Mouse (Mus musculus) naive thymus-derived CD4-positive, alpha-beta T cell, adult 2 months (primary cell): Measurements from ENCODE around the gene Vmn2r18.

Source experiments
- DNase-seq: peaks from one replicate; pipeline ENCODE4 v3.0.0-alpha.2; 2011; ENCODE audit warnings: low read depth

Vmn2r18 gene

DNA sequence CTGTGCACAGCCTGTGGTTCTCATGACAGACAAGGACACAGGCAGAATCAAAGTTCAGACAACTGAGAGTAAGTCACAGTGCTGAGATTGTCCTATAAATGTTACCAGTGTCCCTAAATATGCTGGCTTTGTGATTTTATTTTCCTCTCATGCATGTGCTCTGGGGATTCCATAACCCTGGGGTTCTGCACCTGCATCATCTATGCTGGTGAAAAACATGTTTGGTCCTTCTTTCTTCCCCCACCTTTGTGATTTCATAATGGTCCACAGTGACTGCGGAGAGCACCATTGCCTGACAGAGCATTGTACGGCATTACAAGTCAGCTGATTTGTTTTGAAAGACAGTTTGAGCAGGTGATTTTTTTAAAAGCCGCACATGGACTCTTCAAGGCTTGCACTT, at the start of gene Vmn2r18:
Vmn2r18 (minus strand) TSS at position 101 of the 400 bp plus-strand sequence.
- DNase-seq, result no peak

DNA sequence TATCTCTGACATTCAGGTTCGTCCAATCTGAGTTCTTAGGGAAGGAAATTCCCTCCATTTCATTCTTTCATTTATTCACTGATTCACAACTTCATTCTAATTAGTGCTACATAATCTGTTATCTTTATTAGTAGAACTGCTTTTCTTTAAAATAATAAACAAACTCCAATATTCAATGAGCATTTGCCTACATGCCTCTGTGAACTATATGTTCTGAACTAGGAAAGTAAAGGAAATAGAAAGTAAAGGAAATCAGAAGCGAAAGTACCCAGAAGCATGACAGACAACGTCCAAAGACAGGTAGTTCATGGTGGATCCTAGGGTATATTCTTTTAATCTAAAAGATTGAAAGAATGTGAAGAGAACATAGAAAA, 45.6 kb upstream of the Vmn2r18 start:
- DNase-seq, result no peak

DNA sequence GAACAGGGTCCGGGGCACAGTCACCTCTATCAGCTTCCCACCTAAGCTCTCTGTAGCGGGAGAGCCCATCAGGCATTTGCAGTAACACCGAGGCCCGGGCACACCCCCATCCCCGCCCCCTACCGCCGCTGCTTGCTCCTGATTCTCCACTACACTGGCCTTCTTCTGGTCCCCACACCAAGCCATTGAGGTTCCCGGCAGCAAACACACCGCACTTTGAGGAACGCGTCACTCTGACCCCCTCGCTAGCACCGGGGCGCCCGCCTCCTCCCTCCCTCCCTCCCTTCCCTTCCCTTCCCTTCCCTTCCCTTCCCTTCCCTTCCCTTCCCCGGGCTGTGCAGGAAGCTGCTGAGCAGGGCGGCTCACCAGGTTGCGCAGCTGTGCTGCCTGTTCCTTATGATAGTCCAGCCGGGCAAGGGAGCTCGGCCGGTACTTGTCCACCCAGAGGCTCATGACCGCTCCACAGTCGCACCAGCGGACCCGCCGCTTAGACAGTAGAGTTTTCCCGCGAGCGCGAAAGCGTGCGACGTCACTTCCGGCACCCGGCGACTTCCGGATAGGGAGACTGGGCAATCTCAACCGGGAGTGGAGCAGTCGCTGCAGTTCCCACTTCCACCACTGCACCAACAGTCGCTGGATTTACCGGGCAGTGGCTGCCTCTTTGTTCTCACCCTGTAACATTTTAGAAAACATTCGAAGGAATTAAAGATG, 45.0 kb upstream of the Vmn2r18 start, which contains the start of gene Rfc3:
Rfc3 (minus strand) TSS at position 543 of the 711 bp plus-strand sequence.
- peak; percentile 95 for DNase-seq

DNA sequence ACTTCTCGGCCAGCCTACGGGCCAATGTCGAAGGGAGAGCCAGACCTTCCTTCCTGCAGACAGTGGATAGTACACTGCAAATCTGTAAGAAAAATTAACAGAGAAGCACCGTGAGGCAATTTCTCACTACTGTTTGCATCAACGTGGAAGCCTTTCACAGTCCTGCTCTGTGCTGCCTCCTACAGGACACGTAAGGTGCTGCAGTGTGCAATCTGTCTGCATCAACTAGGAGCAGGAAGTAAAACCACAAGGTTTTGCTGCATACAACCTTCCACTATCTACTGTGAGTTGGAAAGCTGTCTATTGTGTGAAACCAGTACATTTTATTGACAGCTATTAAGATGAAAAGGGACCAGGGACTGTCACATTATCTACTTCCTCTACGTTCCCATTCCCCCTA, 39.0 kb upstream of the Vmn2r18 start:
- peak; percentile 43 for DNase-seq

DNA sequence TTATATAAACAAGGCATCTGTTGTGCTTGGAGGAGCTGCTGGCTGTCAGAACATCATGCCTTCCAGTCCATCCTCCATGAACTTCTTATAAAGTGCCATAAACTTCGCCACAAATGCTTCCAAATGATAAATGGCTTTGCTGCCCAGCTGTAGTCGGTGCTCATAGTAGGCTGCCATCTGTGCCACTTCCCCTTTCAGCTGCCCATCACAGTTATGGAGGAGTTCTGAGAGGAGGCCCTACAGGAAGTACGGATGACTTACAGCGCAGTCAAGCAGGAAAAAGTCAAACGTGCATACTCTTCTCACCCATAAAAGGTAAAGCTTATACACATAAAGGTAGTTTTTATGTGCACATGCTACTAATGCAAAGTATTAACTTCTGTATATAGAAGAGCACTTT, 37.0 kb upstream of the Vmn2r18 start:
- DNase-seq, result no peak

DNA sequence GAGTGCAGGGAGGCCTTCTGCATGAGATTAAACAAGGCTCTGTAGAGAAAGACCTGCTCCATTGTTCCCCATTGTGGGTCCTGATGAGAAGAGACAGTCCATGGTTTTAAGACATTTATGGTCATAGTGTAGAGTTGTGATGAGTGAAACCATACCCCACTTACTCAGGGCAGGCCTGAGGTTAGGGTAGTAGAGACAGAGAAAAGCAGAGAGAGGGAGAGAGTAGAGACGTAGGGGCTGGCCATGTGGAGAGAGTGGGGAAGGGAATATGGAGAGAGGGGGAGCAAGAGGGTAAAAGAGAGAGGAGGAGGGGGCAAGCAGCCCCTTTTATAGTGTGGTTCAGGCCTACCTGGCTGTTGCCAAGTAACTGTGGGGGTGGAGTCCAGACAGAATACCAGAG, 36.3 kb upstream of the Vmn2r18 start:
- DNase-seq, result no peak

DNA sequence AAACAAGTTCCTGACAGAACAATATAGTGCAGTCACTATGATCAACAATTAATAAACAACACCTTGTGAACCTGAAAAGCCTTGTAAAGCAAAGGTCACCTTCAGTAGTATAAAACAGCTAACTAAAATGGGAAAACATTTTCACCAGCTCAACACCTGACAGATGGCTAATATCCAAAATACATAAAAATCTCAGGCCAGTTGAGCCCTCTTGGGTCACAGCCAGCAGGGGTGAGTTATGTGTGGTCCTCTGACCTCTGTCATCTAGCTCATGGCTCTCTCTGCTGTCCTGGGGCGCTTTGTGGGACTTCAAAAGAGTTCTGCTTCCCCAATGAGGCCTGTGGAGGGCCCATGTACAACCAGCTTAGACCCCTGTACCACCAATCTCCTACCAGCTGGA, 4.1 kb downstream of the Vmn2r18 start:
- no peak for DNase-seq
